Mouse (Mus musculus) liver, embryonic 14.5 days (tissue): ENCODE measurements around the gene Saa2.

Experiments used
- CTCF ChIP-seq: IDR thresholded peaks from 2 replicates; pipeline ENCODE4 v1.5.1; 2016; ENCODE audit warnings: antibody characterized with exemption, low read depth, control low read depth
- EP300 ChIP-seq: IDR thresholded peaks from 2 replicates; pipeline ENCODE4 v1.6.1; 2016; ENCODE audit warnings: antibody characterized with exemption, low read depth

DNA sequence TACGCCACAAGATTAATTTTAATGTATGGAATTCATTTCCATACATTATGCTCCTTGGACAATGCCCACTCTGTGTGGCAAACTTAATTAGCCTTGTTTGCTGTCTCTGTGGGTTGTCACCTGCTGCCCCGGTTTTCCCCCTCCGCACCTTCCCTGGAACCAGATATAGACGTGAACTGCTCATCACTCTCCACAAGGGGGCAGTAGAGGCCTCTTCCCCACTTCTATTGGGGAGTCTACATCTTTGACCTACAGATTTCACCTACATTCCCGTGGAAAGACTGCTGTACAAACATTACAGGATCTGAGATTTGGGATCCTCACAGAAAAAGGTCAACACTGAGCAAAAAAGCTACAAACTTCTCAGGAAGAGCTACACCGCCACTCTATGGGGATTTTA lies 37.1 kb upstream of the Saa2 start:
- TF ChIP-seq CTCF (peak; percentile 91), EP300 (no peak)
